Mouse (Mus musculus) CH12.LX (cell line): ENCODE measurements around the gene Spa17. TPM values are rescaled to one million over a fixed set of nuclear protein-coding genes. Genes with fewer than 3 reads are reported as not detected.

ENCODE experiments used
- DNase-seq: peaks from one replicate; pipeline ENCODE4 v3.0.0-alpha.2; 2013; ENCODE audit errors: extremely low read depth
- H3K27ac ChIP-seq: 2 replicates; pipeline ENCODE4 v1.5.1; 2012; ENCODE audit warnings: low read depth, mild to moderate bottlenecking, control low read depth, moderate library complexity; ENCODE audit not compliant: insufficient read depth
- H3K27me3 ChIP-seq: replicated peaks from 2 replicates; pipeline ENCODE3; 2012; ENCODE audit warnings: inconsistent platforms
- H3K36me3 ChIP-seq, 2 experiments: replicated peaks in 1 of 2; 2 replicates each; pipeline versions ENCODE3 to v1.6.1; 2012; ENCODE audit warnings: inconsistent platforms in 1 of 2, low read length in 1 of 2, mild to moderate bottlenecking in 1 of 2, mixed read lengths in 1 of 2, moderate library complexity in 1 of 2; ENCODE audit not compliant: control insufficient read depth in 1 of 2, insufficient read depth in 1 of 2
- H3K4me1 ChIP-seq, 2 experiments: 2 replicates each; pipeline ENCODE4 v1.6.1; 2012; ENCODE audit warnings: inconsistent platforms in 1 of 2, moderate library complexity in 1 of 2; ENCODE audit not compliant: insufficient read depth in 2 of 2, control insufficient read depth in 1 of 2
- H3K4me2 ChIP-seq: 2 replicates; pipeline ENCODE4 v1.6.1; 2012; ENCODE audit warnings: low read depth, mild to moderate bottlenecking, control low read depth; ENCODE audit not compliant: poor library complexity, insufficient read depth, severe bottlenecking
- H3K4me3 ChIP-seq, 3 experiments: fragments of 150-350 bp in 1 of 3; sonication (generic) in 1 of 3; replicated peaks in 1 of 3; 2 replicates each; pipeline versions ENCODE3 to v1.5.1; 2011 to 2012; ENCODE audit warnings: low read depth in 2 of 3, low read length in 2 of 3, mild to moderate bottlenecking in 2 of 3, moderate library complexity in 2 of 3, control low read depth in 1 of 3, improper control_type of control experiment in 1 of 3, inconsistent platforms in 1 of 3, mixed read lengths in 1 of 3; ENCODE audit not compliant: poor library complexity in 1 of 3
- H3K79me2 ChIP-seq: replicated peaks from 2 replicates; pipeline ENCODE4 v1.6.1; 2012; ENCODE audit warnings: mild to moderate bottlenecking, moderate library complexity; ENCODE audit not compliant: control insufficient read depth, poor library complexity, insufficient read depth, severe bottlenecking; ENCODE audit errors: extremely low read depth
- H3K9ac ChIP-seq: 2 replicates; pipeline ENCODE4 v1.6.1; 2012; ENCODE audit warnings: low read depth, mild to moderate bottlenecking, control low read depth, moderate library complexity; ENCODE audit not compliant: insufficient read depth
- H3K9me3 ChIP-seq: replicated peaks from 2 replicates; pipeline ENCODE3; 2012; ENCODE audit warnings: low read length, inconsistent platforms, mixed read lengths
- BHLHE40 ChIP-seq: IDR thresholded peaks from 2 replicates; pipeline ENCODE4 v1.6.1; 2011; ENCODE audit warnings: mild to moderate bottlenecking, low read depth, low read length, improper control_type of control experiment
- CHD1 ChIP-seq: IDR thresholded peaks from 2 replicates; pipeline ENCODE4 v1.6.1; 2012; ENCODE audit warnings: low read depth, low read length, improper control_type of control experiment, inconsistent platforms
- CHD2 ChIP-seq: IDR thresholded peaks from 2 replicates; pipeline ENCODE4 v1.6.1; 2011; ENCODE audit warnings: low read length, improper control_type of control experiment
- CTCF ChIP-seq, 2 experiments: IDR thresholded peaks in 1 of 2; conservative IDR thresholded peaks in 1 of 2; 2 replicates each; pipeline ENCODE4 v1.5.1; 2011 to 2012; ENCODE audit warnings: low read depth in 2 of 2, low read length in 2 of 2, improper control_type of control experiment in 1 of 2, inconsistent platforms in 1 of 2, mild to moderate bottlenecking in 1 of 2, moderate library complexity in 1 of 2
- E2F4 ChIP-seq: IDR thresholded peaks from 2 replicates; pipeline ENCODE4 v1.6.1; 2011; ENCODE audit warnings: low read depth, low read length, improper control_type of control experiment; ENCODE audit not compliant: insufficient replicate concordance
- ELF1 ChIP-seq: IDR thresholded peaks from 2 replicates; pipeline ENCODE4 v1.6.1; 2014; ENCODE audit warnings: low read depth, mild to moderate bottlenecking, inconsistent platforms, low read length, improper control_type of control experiment
- EP300 ChIP-seq: IDR thresholded peaks from 2 replicates; pipeline ENCODE4 v1.6.1; 2011; ENCODE audit warnings: low read length, improper control_type of control experiment
- ETS1 ChIP-seq: conservative IDR thresholded peaks from 2 replicates; pipeline ENCODE4 v1.6.1; 2012; ENCODE audit warnings: low read depth, mild to moderate bottlenecking, inconsistent platforms, low read length, improper control_type of control experiment, moderate library complexity
- GABPA ChIP-seq: IDR thresholded peaks from 2 replicates; pipeline ENCODE4 v1.6.1; 2012; ENCODE audit warnings: low read depth, low read length, improper control_type of control experiment, inconsistent platforms; ENCODE audit not compliant: insufficient replicate concordance
- HCFC1 ChIP-seq: IDR thresholded peaks from 2 replicates; pipeline ENCODE4 v1.6.1; 2012; ENCODE audit warnings: low read depth, mild to moderate bottlenecking, inconsistent platforms, low read length, improper control_type of control experiment
- IRF4 ChIP-seq: IDR thresholded peaks from 2 replicates; pipeline ENCODE4 v1.6.1; 2014; ENCODE audit warnings: low read depth, mild to moderate bottlenecking, inconsistent platforms, low read length, improper control_type of control experiment
- JUN ChIP-seq: IDR thresholded peaks from 2 replicates; pipeline ENCODE4 v1.6.1; 2011; ENCODE audit warnings: low read depth, mild to moderate bottlenecking, low read length, improper control_type of control experiment, moderate library complexity; ENCODE audit not compliant: insufficient read depth
- JUND ChIP-seq: conservative IDR thresholded peaks from 2 replicates; pipeline ENCODE4 v1.6.1; 2011; ENCODE audit warnings: low read depth, low read length, improper control_type of control experiment
- KAT2A ChIP-seq: IDR thresholded peaks from 2 replicates; pipeline ENCODE4 v1.6.1; 2012; ENCODE audit warnings: low read length, improper control_type of control experiment, inconsistent platforms; ENCODE audit not compliant: insufficient replicate concordance
- MAFK ChIP-seq: IDR thresholded peaks from 2 replicates; pipeline ENCODE4 v1.6.1; 2011; ENCODE audit warnings: low read length, improper control_type of control experiment; ENCODE audit not compliant: insufficient replicate concordance
- MAX ChIP-seq: IDR thresholded peaks from 2 replicates; pipeline ENCODE4 v1.6.1; 2011; ENCODE audit warnings: low read length, improper control_type of control experiment
- MAZ ChIP-seq: IDR thresholded peaks from 2 replicates; pipeline ENCODE4 v1.6.1; 2012; ENCODE audit warnings: low read depth, mild to moderate bottlenecking, inconsistent platforms, low read length, improper control_type of control experiment, moderate library complexity
- MEF2A ChIP-seq: IDR thresholded peaks from 2 replicates; pipeline ENCODE4 v1.6.1; 2014; ENCODE audit warnings: low read depth, mild to moderate bottlenecking, inconsistent platforms, low read length, improper control_type of control experiment, borderline replicate concordance
- MXI1 ChIP-seq: IDR thresholded peaks from 2 replicates; pipeline ENCODE4 v1.6.1; 2011; ENCODE audit warnings: mild to moderate bottlenecking, low read depth, low read length, improper control_type of control experiment
- MYC ChIP-seq: IDR thresholded peaks from 2 replicates; pipeline ENCODE4 v1.6.1; 2011; ENCODE audit warnings: low read depth, mild to moderate bottlenecking, improper control_type of control experiment, low read length
- NELFE ChIP-seq: IDR thresholded peaks from 2 replicates; pipeline ENCODE4 v1.6.1; 2011; ENCODE audit warnings: low read depth, low read length, improper control_type of control experiment
- NRF1 ChIP-seq: IDR thresholded peaks from 2 replicates; pipeline ENCODE4 v1.6.1; 2014; ENCODE audit warnings: low read depth, mild to moderate bottlenecking, inconsistent platforms, low read length, improper control_type of control experiment, moderate library complexity
- PAX5 ChIP-seq: IDR thresholded peaks from 2 replicates; pipeline ENCODE4 v1.6.1; 2012; ENCODE audit warnings: low read length, inconsistent platforms, mixed read lengths
- POLR2A ChIP-seq: IDR thresholded peaks from 2 replicates; pipeline ENCODE4 v1.6.1; 2011; ENCODE audit warnings: low read depth, mild to moderate bottlenecking, improper control_type of control experiment, low read length
- POLR2AphosphoS2 ChIP-seq: IDR thresholded peaks from 2 replicates; pipeline ENCODE4 v1.6.1; 2011; ENCODE audit warnings: low read depth, low read length, improper control_type of control experiment
- RAD21 ChIP-seq: IDR thresholded peaks from 2 replicates; pipeline ENCODE4 v1.6.1; 2011; ENCODE audit warnings: low read depth, mild to moderate bottlenecking, low read length, improper control_type of control experiment, moderate library complexity
- RCOR1 ChIP-seq: conservative IDR thresholded peaks from 2 replicates; pipeline ENCODE4 v1.6.1; 2012; ENCODE audit warnings: low read depth, mild to moderate bottlenecking, inconsistent platforms, low read length, improper control_type of control experiment
- SIN3A ChIP-seq: IDR thresholded peaks from 2 replicates; pipeline ENCODE4 v1.6.1; 2012; ENCODE audit warnings: low read length, improper control_type of control experiment, inconsistent platforms
- SMC3 ChIP-seq: IDR thresholded peaks from 2 replicates; pipeline ENCODE4 v1.6.1; 2011; ENCODE audit warnings: low read depth, low read length, improper control_type of control experiment
- TBP ChIP-seq: conservative IDR thresholded peaks from 2 replicates; pipeline ENCODE4 v1.6.1; 2011; ENCODE audit warnings: low read depth, low read length, improper control_type of control experiment
- TCF12 ChIP-seq: IDR thresholded peaks from 2 replicates; pipeline ENCODE4 v1.6.1; 2014; ENCODE audit warnings: low read depth, mild to moderate bottlenecking, inconsistent platforms, low read length, improper control_type of control experiment
- UBTF ChIP-seq: IDR thresholded peaks from 2 replicates; pipeline ENCODE4 v1.6.1; 2012; ENCODE audit warnings: low read depth, mild to moderate bottlenecking, inconsistent platforms, low read length, improper control_type of control experiment, moderate library complexity
- USF1 ChIP-seq: IDR thresholded peaks from 2 replicates; pipeline ENCODE4 v1.6.1; 2014; ENCODE audit warnings: low read depth, mild to moderate bottlenecking, inconsistent platforms, low read length, improper control_type of control experiment
- USF2 ChIP-seq: conservative IDR thresholded peaks from 2 replicates; pipeline ENCODE4 v1.6.1; 2011; ENCODE audit warnings: low read depth, low read length, improper control_type of control experiment
- ZC3H11A ChIP-seq: IDR thresholded peaks from 2 replicates; pipeline ENCODE4 v1.6.1; 2012; ENCODE audit warnings: low read depth, mild to moderate bottlenecking, inconsistent platforms, low read length, improper control_type of control experiment
- ZKSCAN1 ChIP-seq: IDR thresholded peaks from 2 replicates; pipeline ENCODE4 v1.6.1; 2012; ENCODE audit warnings: low read depth, inconsistent platforms, low read length, improper control_type of control experiment, borderline replicate concordance
- ZMIZ1 ChIP-seq: IDR thresholded peaks from 2 replicates; pipeline ENCODE4 v1.6.1; 2012; ENCODE audit warnings: low read depth, mild to moderate bottlenecking, inconsistent platforms, low read length, improper control_type of control experiment
- ZNF384 ChIP-seq: IDR thresholded peaks from 2 replicates; pipeline ENCODE4 v1.6.1; 2012; ENCODE audit warnings: low read depth, low read length, improper control_type of control experiment, inconsistent platforms
- dilution Hi-C: fragments of 300-500 bp; cut with MboI; formaldehyde crosslinking; loops from 2 replicates; pipeline ENCODE4 v1.14.3; 2020; ENCODE audit warnings: low sequenced_read_pairs; ENCODE audit not compliant: extremely low pct_unique_long_range_greater_than_20kb, extremely low pct_ligation_motif_present
- in situ Hi-C: fragments of 300-500 bp; cut with MboI; formaldehyde crosslinking; loops from 3 replicates; pipeline ENCODE4 v1.14.3; 2019; ENCODE audit warnings: low sequenced_read_pairs, low pct_ligation_motif_present, low pct_unique_long_range_greater_than_20kb, mixed read lengths
- polyA plus RNA-seq: library from polyadenylated mRNA; unstranded; fragments of >175 nt; gene quantifications from 2 replicates; pipeline ENCODE4 v1.2.1, GENCODE M21; 2012; ENCODE audit warnings: low read depth; ENCODE audit not compliant: insufficient read length
- total RNA-seq, 2 experiments: library from RNA; depleted of rRNA; stranded (reverse); fragments of 300-350 nt in 1 of 2; fragments of >200 nt in 1 of 2; gene quantifications; 2 replicates each; pipeline ENCODE4 v1.2.3; 2012 to 2014

Gene Spa17
- 0.47 and 1.3 TPM in 2 replicates for total RNA-seq (2012; rRNA removed)
- total RNA-seq (2014; rRNA removed): 1.4 and 2.3 TPM in 2 replicates
- 3.2 and 4.1 TPM in 2 replicates for polyA plus RNA-seq

- in situ Hi-C loops (no loop called here), dilution Hi-C loops (no loop called here)
- no peaks in the 10 kb centered on the region for H3K79me2 ChIP-seq
- no peaks in the 10 kb centered on the region for H3K27me3 ChIP-seq
- no peaks in the 10 kb centered on the region for H3K9me3 ChIP-seq
- peak within 1 kb of the TSS; percentile 66 for H3K4me2 ChIP-seq
- peaks cover 0 to 13% of the 10 kb centered on the region in 2 experiments; a peak in 2 of 4 replicates for H3K4me1 ChIP-seq
- peak; percentile 89 for DNase-seq
- peak within 1 kb of the TSS; percentile 45; the same call in 1 of the 2 replicates for H3K9ac ChIP-seq
- peak; percentile 74; the same call in 1 of the 2 replicates for TF ChIP-seq UBTF
- TF ChIP-seq CHD1: no peak
- peak; percentile 82 for TF ChIP-seq HCFC1
- 0 out of 2 replicates have a peak, but pooled peaks have one; percentile 28 for TF ChIP-seq KAT2A
- 0 out of 2 replicates have a peak, but pooled peaks have one; percentile 27 for TF ChIP-seq ZMIZ1
- TF ChIP-seq MAZ: peak; percentile 29; the same call in 1 of the 2 replicates
- peak; percentile 56; the same call in 1 of the 2 replicates for TF ChIP-seq MEF2A
- no peak for TF ChIP-seq USF2
- no peak for TF ChIP-seq JUN
- peak; percentile 82 for TF ChIP-seq ELF1
- no peak for TF ChIP-seq USF1
- TF ChIP-seq MAFK: no peak
- TF ChIP-seq POLR2AphosphoS2: no peak
- TF ChIP-seq CTCF (conservative IDR thresholded peaks at IDR 0.05 in 1 of 2, IDR thresholded peaks at IDR 0.05 in 1 of 2; ENCODE audit: low read depth in 2 of 2, low read length in 2 of 2): no peak
- TF ChIP-seq JUND: no peak
- TF ChIP-seq RAD21: no peak
- TF ChIP-seq TBP: no peak
- no peak for TF ChIP-seq CHD2
- no peak for TF ChIP-seq E2F4
- no peak; the same call in 1 of the 2 replicates for TF ChIP-seq EP300
- 0 out of 2 replicates have a peak, but pooled peaks have one; percentile 44 for TF ChIP-seq NELFE
- peak; percentile 88 for TF ChIP-seq MXI1
- TF ChIP-seq ZNF384: peak; percentile 100
- TF ChIP-seq SMC3: no peak
- peak; percentile 29; the same call in 1 of the 2 replicates for TF ChIP-seq TCF12
- no peak for TF ChIP-seq RCOR1
- TF ChIP-seq PAX5: no peak
- peak; percentile 52 for TF ChIP-seq POLR2A
- TF ChIP-seq MAX: peak; percentile 18; the same call in 1 of the 2 replicates
- peak; percentile 55; the same call in 1 of the 2 replicates for TF ChIP-seq NRF1
- no peak; the same call in 1 of the 2 replicates for TF ChIP-seq ZKSCAN1
- TF ChIP-seq BHLHE40: 0 out of 2 replicates have a peak, but pooled peaks have one; percentile 18
- 0 out of 2 replicates have a peak, but pooled peaks have one; percentile 58 for TF ChIP-seq MYC
- peak; percentile 26; the same call in 1 of the 2 replicates for TF ChIP-seq ETS1
- no peak for TF ChIP-seq ZC3H11A
- peak; percentile 98 for TF ChIP-seq SIN3A
- no peak for TF ChIP-seq IRF4
- TF ChIP-seq GABPA: no peak
- TF ChIP-seq, all 38 proteins: peak for 18
- H3K36me3 ChIP-seq: peaks cover 0 to 4% of the 10 kb centered on the region in 2 experiments
- peak within 1 kb of the TSS; percentile 62 to 81 (median 75) for H3K4me3 ChIP-seq
- no peak within 1 kb of the TSS for H3K27ac ChIP-seq
Measured at GRCm38 (mm10) chr9:37613182-37613910, at the start of gene Spa17. Gene Spa17, minus strand, starts transcription at chr9:37613722.
